Mouse (Mus musculus): Measurements from ENCODE around the gene Impdh1.
"Not testable (repeated sequence)": the region's sequence is repeated elsewhere in the genome, so short reads cannot be mapped to it uniquely, and the experiment has no call there.

The Impdh1 gene

GRCm38 (mm10) chr6:29178888-29179658 is 37.1 kb downstream of the Impdh1 start, which contains the start of gene Prrt4:
Gene Prrt4, minus strand, starts transcription at chr6:29179584.
- DNase-seq = peak; percentile 80

DNA sequence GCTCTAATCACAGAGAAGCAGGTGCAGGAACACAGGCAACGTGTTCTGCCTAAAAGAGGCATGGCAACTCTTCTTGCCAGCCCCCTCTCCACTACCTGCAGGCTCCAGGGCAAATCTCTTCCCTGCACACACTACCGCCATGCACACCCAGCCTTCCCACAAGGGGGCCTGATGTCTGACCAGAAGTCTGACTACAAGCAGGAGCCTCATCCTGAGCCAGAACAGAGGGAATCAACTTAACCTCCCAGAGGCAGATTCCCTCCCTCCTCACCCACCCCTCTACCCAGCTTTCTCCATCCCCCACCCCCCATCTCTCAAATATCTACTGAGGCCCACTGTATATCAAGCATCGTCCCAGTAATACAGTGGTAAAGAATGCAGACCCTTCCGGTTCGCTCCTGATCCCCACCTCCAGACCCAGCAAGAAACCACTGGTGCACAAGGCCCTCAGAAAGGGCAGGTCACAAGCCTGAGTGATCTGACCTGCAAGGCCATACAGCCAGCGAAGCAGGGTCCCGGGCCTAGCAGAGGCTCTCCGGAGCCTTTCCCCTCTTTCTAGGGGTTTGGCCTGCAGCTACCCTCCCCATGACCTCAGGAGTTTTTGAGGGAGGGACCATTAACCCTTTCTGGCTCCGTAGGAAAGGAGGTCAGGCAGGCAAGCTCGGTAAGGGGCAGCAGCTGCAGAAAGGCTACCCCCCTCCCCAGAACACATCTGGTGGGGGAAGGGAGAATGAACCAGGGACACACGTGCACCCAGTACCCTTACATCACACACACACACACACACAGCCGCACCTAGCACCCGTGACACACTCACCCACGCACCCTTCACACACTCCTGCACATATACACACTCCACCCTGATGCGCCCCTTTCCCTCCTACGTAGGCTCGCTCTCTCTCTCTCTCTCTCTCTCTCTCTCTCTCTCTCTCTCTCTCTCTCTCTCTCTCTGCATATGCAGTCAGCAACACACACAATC is 38.0 kb downstream of the Impdh1 start:
- peak; percentile 30 for DNase-seq

GRCm38 (mm10) chr6:29175113-29175512 is 41.1 kb downstream of the Impdh1 start:
- no peak for DNase-seq

GRCm38 (mm10) chr6:29174368-29174767 is 41.8 kb downstream of the Impdh1 start:
- no peak for DNase-seq

GRCm38 (mm10) chr6:29170952-29171388 is 45.2 kb downstream of the Impdh1 start:
- peak; percentile 73 for DNase-seq

DNA sequence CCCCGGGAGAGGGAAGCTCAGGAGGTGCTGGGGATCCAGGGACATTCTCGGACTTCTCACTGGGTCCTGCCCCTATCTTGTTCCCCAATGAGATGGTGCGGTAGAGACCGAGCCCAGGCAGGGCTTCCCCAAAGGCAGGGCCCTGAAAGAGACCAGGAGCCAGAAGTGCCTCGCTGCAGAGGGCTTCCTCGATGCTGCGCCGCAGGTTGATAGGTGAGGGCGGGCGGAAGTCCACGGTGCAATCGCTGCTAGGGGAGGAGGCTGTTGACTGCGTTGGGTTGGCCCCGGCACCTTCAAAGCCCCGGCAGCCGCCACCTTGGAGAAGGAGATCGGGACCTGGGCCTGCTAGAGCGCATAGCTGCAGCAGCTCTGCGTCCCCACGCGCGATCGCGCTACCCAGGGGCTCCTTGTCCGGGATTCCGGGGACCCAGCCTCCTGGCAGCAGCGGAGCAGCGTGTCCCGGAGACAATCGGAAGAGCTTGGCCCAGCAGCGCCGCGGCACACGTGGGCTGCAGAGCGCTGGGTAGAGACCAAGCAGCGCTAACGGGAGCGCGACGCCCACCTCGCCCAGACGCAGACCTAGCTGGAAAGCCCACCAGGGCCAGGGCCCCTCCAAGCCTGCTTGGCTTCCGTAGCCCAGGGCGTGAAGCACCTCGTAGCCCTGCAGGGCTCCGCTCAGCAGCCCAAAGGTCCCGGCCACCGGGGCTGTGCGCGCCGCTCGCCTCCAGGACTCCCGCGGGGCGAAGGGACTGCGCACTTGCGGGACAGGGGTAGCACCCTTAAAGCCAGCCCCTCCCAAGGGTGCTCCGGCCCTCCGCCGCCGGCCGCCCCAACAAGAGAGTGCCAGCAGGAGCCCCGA is 45.9 kb downstream of the Impdh1 start:
- no peak for DNase-seq

- no peak for DNase-seq
These were observed 46.5 kb downstream of the Impdh1 start for GRCm38 (mm10) chr6:29169675-29170062.

GRCm38 (mm10) chr6:29168871-29169270 is 47.3 kb downstream of the Impdh1 start:
- no peak for DNase-seq

DNA sequence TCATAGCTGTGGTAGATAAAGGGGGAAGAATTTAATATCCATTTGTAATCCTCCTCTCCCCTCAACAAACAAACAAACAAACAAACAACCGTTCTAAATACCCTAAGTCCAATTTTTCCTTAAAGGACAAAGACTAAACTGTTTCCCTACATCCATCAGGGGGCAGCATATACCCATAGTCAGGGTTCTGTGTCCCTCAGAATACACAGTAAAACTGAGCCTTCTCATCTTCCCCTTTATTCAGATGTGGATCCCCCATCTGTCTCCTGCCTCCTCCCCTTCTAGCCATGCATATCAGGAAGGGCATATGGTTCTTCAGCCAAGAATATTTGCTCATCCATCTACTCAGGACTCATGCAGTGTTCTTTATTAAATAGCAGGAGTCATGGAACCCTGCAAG is 50.0 kb downstream of the Impdh1 start:
- peak; percentile 73 for DNase-seq

- peak; percentile 93 for DNase-seq
These were observed 51.6 kb downstream of the Impdh1 start, which contains the start of gene Rbm28 for GRCm38 (mm10) chr6:29164314-29165244. Gene Rbm28, minus strand, starts transcription at chr6:29165006.

- not testable (repeated sequence) for DNase-seq
These were observed 54.9 kb downstream of the Impdh1 start for GRCm38 (mm10) chr6:29161291-29161690.

GRCm38 (mm10) chr6:29160786-29161185 is 55.4 kb downstream of the Impdh1 start:
- no peak for DNase-seq

DNA sequence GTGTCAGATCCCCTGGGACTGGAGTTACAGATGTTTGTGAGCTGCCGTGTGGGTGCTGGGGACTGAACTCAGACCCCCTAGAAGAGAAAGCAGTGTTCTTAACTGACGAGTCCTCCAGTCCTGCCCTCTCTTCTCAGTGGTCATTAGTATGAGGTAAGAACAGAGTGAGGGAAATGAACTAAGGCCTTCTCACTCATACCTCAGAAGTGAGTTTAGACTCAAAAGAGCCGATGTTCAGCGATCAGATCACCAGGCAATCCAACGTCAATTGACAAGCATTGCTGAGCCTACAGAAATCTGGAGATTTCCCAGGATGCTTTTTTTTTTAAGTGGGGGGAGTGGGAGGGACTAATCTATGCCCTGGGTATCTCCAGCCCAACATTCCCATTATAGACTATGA is 59.8 kb downstream of the Impdh1 start:
- DNase-seq = no peak

All from right cerebral cortex, adult 18-20 months (tissue).